Mouse (Mus musculus): ENCODE results near the gene Gm1979. TPM values are rescaled to one million over a fixed set of nuclear protein-coding genes. Genes with fewer than 3 reads are reported as not detected.
"Not testable (repeated sequence)": the region's sequence is repeated elsewhere in the genome, so short reads cannot be mapped to it uniquely, and the experiment has no call there.

The Gm1979 gene
- not detected in 2 replicates for polyA plus RNA-seq (2014; fragmentation: Nextera tagmentation; extraction: Ambion mirVana)

- H3K27me3 ChIP-seq (replicated peaks; ENCODE audit: control insufficient read depth, insufficient read depth, low read length); DNase-seq (ENCODE audit: low spot score); H3K9ac ChIP-seq (ENCODE audit: low read depth, low read length); ATAC-seq (replicated peaks; ENCODE audit: low FRiP score); H3K9me3 ChIP-seq (ENCODE audit: control insufficient read depth, low read length); H3K27ac ChIP-seq (ENCODE audit: low read depth, low read length); H3K36me3 ChIP-seq (ENCODE audit: control insufficient read depth, insufficient read depth, low read length); H3K4me2 ChIP-seq; H3K4me3 ChIP-seq (ENCODE audit: low read depth, low read length); H3K4me1 ChIP-seq (replicated peaks; ENCODE audit: control insufficient read depth, insufficient read depth, low read length): not testable (repeated sequence)
- 80% methylated on average over 1 of the region's 2 CpGs for WGBS
These were observed at the start of gene Gm1979 for GRCm38 (mm10) chr5:26004698-26005097. TSS of gene Gm1979 (minus strand) at chr5:26004798.

- not testable (repeated sequence) for ATAC-seq (replicated peaks; ENCODE audit: low FRiP score); H3K27ac ChIP-seq (ENCODE audit: low read depth, low read length)
These were observed 34.9 kb upstream of the Gm1979 start, which contains the start of gene Speer4a for GRCm38 (mm10) chr5:26039458-26039857. TSS of gene Speer4a (minus strand) at chr5:26039558.

GRCm38 (mm10) chr5:26022816-26023215, 18.2 kb upstream of the Gm1979 start, which contains the start of gene Gm5862:
TSS of gene Gm5862 (minus strand) at chr5:26022916.
- not testable (repeated sequence) for H3K27me3 ChIP-seq (replicated peaks; ENCODE audit: control insufficient read depth, insufficient read depth, low read length); H3K9ac ChIP-seq (ENCODE audit: low read depth, low read length); H3K4me3 ChIP-seq (ENCODE audit: low read depth, low read length); H3K4me2 ChIP-seq; H3K27ac ChIP-seq (ENCODE audit: low read depth, low read length); H3K4me1 ChIP-seq (replicated peaks; ENCODE audit: control insufficient read depth, insufficient read depth, low read length); H3K36me3 ChIP-seq (ENCODE audit: control insufficient read depth, insufficient read depth, low read length); ATAC-seq (replicated peaks; ENCODE audit: low FRiP score); H3K9me3 ChIP-seq (ENCODE audit: control insufficient read depth, low read length); DNase-seq (ENCODE audit: low spot score)
- WGBS, result no CpG with 5 or more reads among the region's 3 CpGs

More at GRCm38 (mm10) chr5:26039458-26039857, 34.9 kb upstream of the Gm1979 start, which contains the start of gene Speer4a:
- H3K4me1 ChIP-seq (replicated peaks; ENCODE audit: control insufficient read depth, insufficient read depth, low read length); H3K36me3 ChIP-seq (ENCODE audit: control insufficient read depth, insufficient read depth, low read length); DNase-seq (ENCODE audit: low spot score); H3K4me2 ChIP-seq; H3K9me3 ChIP-seq (ENCODE audit: control insufficient read depth, low read length); H3K27me3 ChIP-seq (replicated peaks; ENCODE audit: control insufficient read depth, insufficient read depth, low read length); H3K4me3 ChIP-seq (ENCODE audit: low read depth, low read length); H3K9ac ChIP-seq (ENCODE audit: low read depth, low read length): not testable (repeated sequence)
- WGBS, result 66% methylated on average over 2 of the region's 2 CpGs

GRCm38 (mm10) chr5:26007697-26008096, 3.1 kb upstream of the Gm1979 start:
- not testable (repeated sequence) for H3K9ac ChIP-seq (ENCODE audit: low read depth, low read length); H3K4me1 ChIP-seq (replicated peaks; ENCODE audit: control insufficient read depth, insufficient read depth, low read length); H3K4me2 ChIP-seq; ATAC-seq (replicated peaks; ENCODE audit: low FRiP score); H3K27me3 ChIP-seq (replicated peaks; ENCODE audit: control insufficient read depth, insufficient read depth, low read length); H3K4me3 ChIP-seq (ENCODE audit: low read depth, low read length); H3K9me3 ChIP-seq (ENCODE audit: control insufficient read depth, low read length); DNase-seq (ENCODE audit: low spot score); H3K27ac ChIP-seq (ENCODE audit: low read depth, low read length); H3K36me3 ChIP-seq (ENCODE audit: control insufficient read depth, insufficient read depth, low read length)
- 50% methylated on average over 6 of the region's 7 CpGs for WGBS

GRCm38 (mm10) chr5:26006937-26007695, 2.5 kb upstream of the Gm1979 start:
- Histone ChIP-seq H3K4me2 (peak overlapping the region; percentile 46), H3K4me3 (ENCODE audit: low read depth, low read length) (peak overlapping the region; percentile 32)
- DNase-seq (ENCODE audit: low spot score) (peak; percentile 54), ATAC-seq (replicated peaks; ENCODE audit: low FRiP score) (peak; percentile 49)
- not testable (repeated sequence) for H3K4me1 ChIP-seq (replicated peaks; ENCODE audit: control insufficient read depth, insufficient read depth, low read length); H3K27me3 ChIP-seq (replicated peaks; ENCODE audit: control insufficient read depth, insufficient read depth, low read length); H3K9me3 ChIP-seq (ENCODE audit: control insufficient read depth, low read length); H3K27ac ChIP-seq (ENCODE audit: low read depth, low read length); H3K36me3 ChIP-seq (ENCODE audit: control insufficient read depth, insufficient read depth, low read length); H3K9ac ChIP-seq (ENCODE audit: low read depth, low read length)
- WGBS, result 20% methylated on average over 41 of the region's 45 CpGs

GRCm38 (mm10) chr5:25988550-25988949, 16.0 kb downstream of the Gm1979 start, which contains the start of gene Gm21698:
TSS of gene Gm21698 (minus strand) at chr5:25988650.
- ATAC-seq (replicated peaks; ENCODE audit: low FRiP score); H3K9me3 ChIP-seq (ENCODE audit: control insufficient read depth, low read length); H3K4me3 ChIP-seq (ENCODE audit: low read depth, low read length); H3K27ac ChIP-seq (ENCODE audit: low read depth, low read length); DNase-seq (ENCODE audit: low spot score); H3K9ac ChIP-seq (ENCODE audit: low read depth, low read length); H3K4me1 ChIP-seq (replicated peaks; ENCODE audit: control insufficient read depth, insufficient read depth, low read length); H3K27me3 ChIP-seq (replicated peaks; ENCODE audit: control insufficient read depth, insufficient read depth, low read length); H3K4me2 ChIP-seq; H3K36me3 ChIP-seq (ENCODE audit: control insufficient read depth, insufficient read depth, low read length): not testable (repeated sequence)
- WGBS, result no CpG with 5 or more reads among the region's 3 CpGs

- H3K9ac ChIP-seq (ENCODE audit: low read depth, low read length); H3K9me3 ChIP-seq (ENCODE audit: control insufficient read depth, low read length); H3K36me3 ChIP-seq (ENCODE audit: control insufficient read depth, insufficient read depth, low read length); H3K27me3 ChIP-seq (replicated peaks; ENCODE audit: control insufficient read depth, insufficient read depth, low read length); H3K27ac ChIP-seq (ENCODE audit: low read depth, low read length); DNase-seq (ENCODE audit: low spot score); ATAC-seq (replicated peaks; ENCODE audit: low FRiP score); H3K4me3 ChIP-seq (ENCODE audit: low read depth, low read length); H3K4me1 ChIP-seq (replicated peaks; ENCODE audit: control insufficient read depth, insufficient read depth, low read length); H3K4me2 ChIP-seq: not testable (repeated sequence)
- WGBS, result no CpG with 5 or more reads among the region's 2 CpGs
These were observed 32.0 kb downstream of the Gm1979 start, which contains the start of gene Gm21680 for GRCm38 (mm10) chr5:25972563-25972962. TSS of gene Gm21680 (minus strand) at chr5:25972663.

- 35% methylated on average over 16 of the region's 17 CpGs for WGBS
- H3K4me2 ChIP-seq, result peak overlapping the region; percentile 38
- DNase-seq (ENCODE audit: low spot score); H3K4me1 ChIP-seq (replicated peaks; ENCODE audit: control insufficient read depth, insufficient read depth, low read length); H3K9ac ChIP-seq (ENCODE audit: low read depth, low read length); H3K27me3 ChIP-seq (replicated peaks; ENCODE audit: control insufficient read depth, insufficient read depth, low read length); ATAC-seq (replicated peaks; ENCODE audit: low FRiP score); H3K4me3 ChIP-seq (ENCODE audit: low read depth, low read length); H3K27ac ChIP-seq (ENCODE audit: low read depth, low read length); H3K9me3 ChIP-seq (ENCODE audit: control insufficient read depth, low read length); H3K36me3 ChIP-seq (ENCODE audit: control insufficient read depth, insufficient read depth, low read length): not testable (repeated sequence)
These were observed 47.5 kb downstream of the Gm1979 start for GRCm38 (mm10) chr5:25957050-25957449.

- 19% methylated on average over 32 of the region's 32 CpGs for WGBS
- not testable (repeated sequence) for H3K9me3 ChIP-seq (ENCODE audit: control insufficient read depth, low read length); H3K4me1 ChIP-seq (replicated peaks; ENCODE audit: control insufficient read depth, insufficient read depth, low read length); H3K27ac ChIP-seq (ENCODE audit: low read depth, low read length); H3K9ac ChIP-seq (ENCODE audit: low read depth, low read length); H3K36me3 ChIP-seq (ENCODE audit: control insufficient read depth, insufficient read depth, low read length); H3K27me3 ChIP-seq (replicated peaks; ENCODE audit: control insufficient read depth, insufficient read depth, low read length); ATAC-seq (replicated peaks; ENCODE audit: low FRiP score)
- peak overlapping the region; percentile 38 for H3K4me2 ChIP-seq
- peak; percentile 32 for DNase-seq (ENCODE audit: low spot score)
- H3K4me3 ChIP-seq (ENCODE audit: low read depth, low read length), result 0 out of 2 replicates have a peak overlapping the region, but pooled peaks have one; percentile 7
These were observed 48.0 kb downstream of the Gm1979 start for GRCm38 (mm10) chr5:25956611-25957010.
